Mouse (Mus musculus): ENCODE measurements around the gene Irx6.

GRCm38 (mm10) chr8:92713286-92713685, 39.2 kb downstream of the Irx6 start:
- TF ChIP-seq CTCF (IDR thresholded peaks at IDR 0.05; ENCODE audit: insufficient read depth, low read depth, low read length): no peak
- no peak for TF ChIP-seq POLR2A (IDR thresholded peaks at IDR 0.05; ENCODE audit: insufficient read depth, low read depth, low read length)

All from olfactory bulb, adult 2 months (tissue).